ENCODE assay signal across 12 mouse cellular contexts in genomic region chr13:58912559-58912958, GRCm38 (mm10).
A peak's percentile ranks its signal among the peaks of the same experiment; 100 is the strongest.
DNase-seq lines count a peak whose midpoint lies in the region; ATAC-seq and TF ChIP-seq lines count a peak whose summit lies in the region.
"Had no signal": no experiment of that assay in that cellular context is flagged by ENCODE, and none has a peak within 500 bp of the region (broad histone marks: within the 10 kb centered on the region; RNA-seq: fewer than 3 reads in every experiment).

No protein-coding gene starts in this region.

- H3K27ac ChIP-seq in embryonic facial prominence, embryonic 11.5 days (replicated peaks; ENCODE audit: low read depth, low read length) = no peak overlapping the region
- H3K27ac ChIP-seq in embryonic facial prominence, embryonic 10.5 days (replicated peaks) = no peak overlapping the region; the same call in 1 of the 2 replicates
- no peak overlapping the region for H3K27ac ChIP-seq in limb, embryonic 11.5 days (replicated peaks; ENCODE audit: low read depth, low read length)
- H3K27ac ChIP-seq in limb, embryonic 10.5 days = no peak overlapping the region; the same call in 1 of the 2 replicates
- H3K27ac ChIP-seq in hindbrain, postnatal 0 days = no peak overlapping the region

- intact Hi-C loops in left cerebral cortex, postnatal 4 days (cut with DNase I) = no loop called here

- H3K36me3 ChIP-seq in embryonic facial prominence, embryonic 11.5 days (replicated peaks; ENCODE audit: control insufficient read depth, insufficient read depth, low read depth, low read length) = no peaks in the 10 kb centered on the region
- no peaks in the 10 kb centered on the region for H3K36me3 ChIP-seq in embryonic facial prominence, embryonic 10.5 days (replicated peaks)
- no peaks in the 10 kb centered on the region for H3K36me3 ChIP-seq in limb, embryonic 11.5 days (ENCODE audit: control insufficient read depth, insufficient read depth, low read length)
- no peaks in the 10 kb centered on the region for H3K36me3 ChIP-seq in limb, embryonic 10.5 days
- H3K36me3 ChIP-seq in hindbrain, postnatal 0 days (ENCODE audit: insufficient read depth, low read length) = no peaks in the 10 kb centered on the region

- 0 out of 2 replicates have a peak, but pooled peaks have one; percentile 59 for ATAC-seq in embryonic facial prominence, embryonic 11.5 days (replicated peaks; ENCODE audit: insufficient number of reproducible peaks, low FRiP score, low TSS enrichment, low read depth)
- ATAC-seq in limb, embryonic 11.5 days (ENCODE audit: insufficient number of reproducible peaks, low FRiP score, low TSS enrichment, low read depth) = peak; percentile 26; the same call in 1 of the 2 replicates
- peak; percentile 38; the same call in 1 of the 2 replicates for ATAC-seq in hindbrain, postnatal 0 days
- ATAC-seq: inflammation-experienced regulatory T-cells, adult 6 months had no signal

- DNase-seq in embryonic facial prominence, embryonic 11.5 days (ENCODE audit: low spot score) = no peak
- DNase-seq in embryonic facial prominence, embryonic 10.5 days (ENCODE audit: low spot score) = no peak
- DNase-seq in limb, embryonic 11.5 days (ENCODE audit: low spot score) = no peak
- no peak for DNase-seq in limb, embryonic 10.5 days (ENCODE audit: low spot score)
- peak; percentile 37 for DNase-seq in R1 (ENCODE audit: low read depth, low spot score)
- DNase-seq in hindbrain, postnatal 0 days (ENCODE audit: low spot score) = no peak
- no peak for DNase-seq in Muller cell, postnatal 12 days (ENCODE audit: inconsistent ontology term)
- DNase-seq in left cerebral cortex, postnatal 4 days = no peak
- DNase-seq: cerebellum, adult 11-12 months; embryo, embryonic 11 days; right cerebral cortex, postnatal 4 days had no signal

- no peaks in the 10 kb centered on the region for H3K27me3 ChIP-seq in embryonic facial prominence, embryonic 11.5 days (ENCODE audit: control insufficient read depth, insufficient read depth, low read length)
- no peaks in the 10 kb centered on the region for H3K27me3 ChIP-seq in embryonic facial prominence, embryonic 10.5 days (replicated peaks; ENCODE audit: low read depth, poor library complexity, severe bottlenecking)
- H3K27me3 ChIP-seq in limb, embryonic 11.5 days (ENCODE audit: control insufficient read depth, insufficient read depth, low read length) = no peaks in the 10 kb centered on the region
- no peaks in the 10 kb centered on the region for H3K27me3 ChIP-seq in limb, embryonic 10.5 days (ENCODE audit: low read depth, poor library complexity, severe bottlenecking)
- no peaks in the 10 kb centered on the region for H3K27me3 ChIP-seq in hindbrain, postnatal 0 days (ENCODE audit: insufficient read depth, low read length)

- H3K4me2 ChIP-seq in embryonic facial prominence, embryonic 11.5 days (ENCODE audit: low read depth, low read length) = no peak overlapping the region
- no peak overlapping the region for H3K4me2 ChIP-seq in limb, embryonic 11.5 days (ENCODE audit: low read depth, severe bottlenecking)
- no peak overlapping the region for H3K4me2 ChIP-seq in hindbrain, postnatal 0 days (ENCODE audit: low read depth, low read length)

- no peak for TF ChIP-seq CTCF in hindbrain, postnatal 0 days (IDR thresholded peaks at IDR 0.05; ENCODE audit: low read depth)

- H3K4me3 ChIP-seq in embryonic facial prominence, embryonic 11.5 days (ENCODE audit: low read depth, low read length) = no peak overlapping the region
- H3K4me3 ChIP-seq in embryonic facial prominence, embryonic 10.5 days = no peak overlapping the region
- no peak overlapping the region for H3K4me3 ChIP-seq in limb, embryonic 11.5 days (ENCODE audit: low read depth, low read length)
- H3K4me3 ChIP-seq in limb, embryonic 10.5 days = no peak overlapping the region
- H3K4me3 ChIP-seq in hindbrain, postnatal 0 days (ENCODE audit: low read length) = no peak overlapping the region

- H3K4me1 ChIP-seq in embryonic facial prominence, embryonic 11.5 days (ENCODE audit: control insufficient read depth, insufficient read depth, low read length) = no peaks in the 10 kb centered on the region
- peaks cover 9% of the 10 kb centered on the region for H3K4me1 ChIP-seq in embryonic facial prominence, embryonic 10.5 days
- H3K4me1 ChIP-seq in limb, embryonic 11.5 days (ENCODE audit: control insufficient read depth, insufficient read depth, low read length) = 0 out of 2 replicates have a peak, but pooled peaks cover 2% of the 10 kb centered on the region
- H3K4me1 ChIP-seq in limb, embryonic 10.5 days = peaks cover 21% of the 10 kb centered on the region
- no peaks in the 10 kb centered on the region for H3K4me1 ChIP-seq in hindbrain, postnatal 0 days (ENCODE audit: insufficient read depth, low read length)

- no peak overlapping the region for H3K9ac ChIP-seq in embryonic facial prominence, embryonic 11.5 days (replicated peaks; ENCODE audit: low read length)
- H3K9ac ChIP-seq in limb, embryonic 11.5 days (ENCODE audit: low read length) = no peak overlapping the region
- H3K9ac ChIP-seq in hindbrain, postnatal 0 days (replicated peaks; ENCODE audit: low read length) = no peak overlapping the region

- H3K9me3 ChIP-seq in embryonic facial prominence, embryonic 11.5 days (replicated peaks; ENCODE audit: control insufficient read depth, low read length) = no peaks in the 10 kb centered on the region; the same call in 1 of the 2 replicates
- H3K9me3 ChIP-seq in embryonic facial prominence, embryonic 10.5 days = no peaks in the 10 kb centered on the region
- no peaks in the 10 kb centered on the region for H3K9me3 ChIP-seq in limb, embryonic 11.5 days (ENCODE audit: control insufficient read depth, low read length)
- H3K9me3 ChIP-seq in limb, embryonic 10.5 days (replicated peaks) = no peaks in the 10 kb centered on the region
- no peaks in the 10 kb centered on the region for H3K9me3 ChIP-seq in hindbrain, postnatal 0 days (ENCODE audit: low read length)
